Mouse (Mus musculus) cerebellum, adult (tissue): ENCODE measurements around the gene Fhit.
"Not testable (repeated sequence)": the region's sequence is repeated elsewhere in the genome, so short reads cannot be mapped to it uniquely, and the experiment has no call there.

Experiments used
- ATAC-seq: cut with Nextera tagmentation; 2 replicates; pipeline ENCODE4 v1.9.2; 2017; ENCODE audit warnings: mild to moderate bottlenecking, moderate library complexity, mixed read lengths; ENCODE audit not compliant: insufficient number of reproducible peaks, low FRiP score, low TSS enrichment

The Fhit gene

DNA sequence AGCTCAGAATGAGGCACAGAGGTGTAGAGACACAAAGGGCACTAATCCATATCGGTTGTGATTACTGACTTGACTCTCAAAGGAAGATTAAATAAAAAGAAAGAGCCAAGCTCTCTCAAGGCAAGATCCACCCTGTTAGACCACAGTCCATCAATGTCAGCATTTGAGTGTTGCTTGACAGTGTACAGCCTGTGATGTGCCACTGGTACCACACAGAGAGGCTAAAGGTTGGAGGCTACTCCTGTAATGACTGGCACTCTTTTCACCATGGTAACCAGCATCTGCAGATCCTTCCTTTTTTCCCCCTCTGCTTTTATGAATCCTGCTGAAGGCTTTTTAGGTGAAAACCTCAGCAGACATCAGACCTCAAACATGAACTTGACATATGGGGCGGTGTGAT is 1138.5 kb downstream of the Fhit start:
- no peak for ATAC-seq

DNA sequence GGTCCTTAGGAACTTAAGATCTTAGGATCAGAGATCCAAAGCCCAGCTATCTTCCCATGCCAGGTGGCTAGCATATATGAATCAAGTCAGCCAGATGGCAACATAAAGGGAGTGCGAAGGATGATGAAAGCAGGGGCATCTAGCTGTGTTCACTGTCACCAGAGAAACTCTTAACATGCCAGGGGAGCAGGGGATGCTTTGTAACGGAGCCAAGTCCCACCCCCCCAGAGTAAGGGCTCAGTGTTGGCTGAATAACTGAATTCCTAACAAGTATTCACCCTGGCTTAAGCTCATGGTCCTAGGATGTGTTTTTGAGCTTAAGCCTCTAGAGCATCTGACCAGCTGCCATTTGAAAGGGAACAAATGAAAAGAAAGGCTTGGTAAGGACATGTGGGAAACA is 1139.5 kb downstream of the Fhit start:
- no peak for ATAC-seq

DNA sequence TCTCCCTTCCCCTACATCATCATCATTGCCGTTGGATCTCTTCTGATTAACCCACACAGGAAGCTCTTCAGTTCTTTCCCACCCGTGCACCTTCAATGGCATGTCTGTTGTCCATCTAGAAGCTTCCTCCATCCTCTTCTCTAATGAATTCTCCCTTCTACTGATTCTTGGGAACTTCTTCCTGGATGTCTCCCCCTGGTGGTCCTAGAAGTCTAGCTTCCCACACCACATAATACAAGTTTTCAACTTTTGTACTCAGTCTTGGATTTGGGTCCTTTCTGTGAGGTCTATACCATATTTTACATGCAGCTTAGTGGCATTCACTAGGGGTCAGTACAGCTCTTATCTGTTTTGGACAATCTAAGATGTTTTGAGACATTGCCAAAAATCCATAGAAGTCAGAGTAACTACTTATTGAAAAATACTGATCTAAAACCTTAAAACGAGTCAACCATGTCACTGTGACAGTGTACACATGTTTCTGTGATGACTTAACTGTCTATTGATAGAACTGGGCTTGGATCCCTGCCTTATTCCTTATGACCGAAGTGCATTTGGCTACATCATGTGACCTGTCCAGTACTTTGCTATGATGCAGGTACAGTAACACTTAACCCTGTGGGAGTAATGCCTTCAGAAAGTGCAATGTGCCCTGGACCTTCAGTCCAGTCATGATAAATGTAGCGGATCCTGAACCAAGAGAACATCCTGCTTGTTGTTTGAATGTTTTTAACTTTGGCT is 1141.3 kb downstream of the Fhit start:
- no peak for ATAC-seq

DNA sequence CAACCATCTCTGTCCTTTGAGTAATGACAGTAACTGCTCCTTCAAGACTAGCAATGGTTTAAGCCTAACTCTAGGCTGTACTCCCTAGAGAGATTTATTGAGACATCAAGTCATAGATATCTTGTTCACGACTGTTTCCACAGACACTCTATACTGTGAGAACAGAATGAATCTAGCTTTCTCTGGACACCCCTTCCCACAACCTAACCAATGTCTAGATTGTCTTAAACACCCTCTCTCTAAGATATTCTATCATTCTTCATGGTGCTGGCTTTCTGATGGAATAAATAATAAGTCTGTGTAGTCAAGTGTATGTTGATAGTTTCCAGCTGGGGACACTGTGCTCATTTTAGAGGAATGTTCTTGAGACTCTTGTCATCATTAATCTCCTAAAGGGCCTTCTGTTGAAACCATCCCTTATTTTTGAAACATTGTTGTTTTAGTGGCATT is 1148.0 kb downstream of the Fhit start:
- no peak for ATAC-seq

DNA sequence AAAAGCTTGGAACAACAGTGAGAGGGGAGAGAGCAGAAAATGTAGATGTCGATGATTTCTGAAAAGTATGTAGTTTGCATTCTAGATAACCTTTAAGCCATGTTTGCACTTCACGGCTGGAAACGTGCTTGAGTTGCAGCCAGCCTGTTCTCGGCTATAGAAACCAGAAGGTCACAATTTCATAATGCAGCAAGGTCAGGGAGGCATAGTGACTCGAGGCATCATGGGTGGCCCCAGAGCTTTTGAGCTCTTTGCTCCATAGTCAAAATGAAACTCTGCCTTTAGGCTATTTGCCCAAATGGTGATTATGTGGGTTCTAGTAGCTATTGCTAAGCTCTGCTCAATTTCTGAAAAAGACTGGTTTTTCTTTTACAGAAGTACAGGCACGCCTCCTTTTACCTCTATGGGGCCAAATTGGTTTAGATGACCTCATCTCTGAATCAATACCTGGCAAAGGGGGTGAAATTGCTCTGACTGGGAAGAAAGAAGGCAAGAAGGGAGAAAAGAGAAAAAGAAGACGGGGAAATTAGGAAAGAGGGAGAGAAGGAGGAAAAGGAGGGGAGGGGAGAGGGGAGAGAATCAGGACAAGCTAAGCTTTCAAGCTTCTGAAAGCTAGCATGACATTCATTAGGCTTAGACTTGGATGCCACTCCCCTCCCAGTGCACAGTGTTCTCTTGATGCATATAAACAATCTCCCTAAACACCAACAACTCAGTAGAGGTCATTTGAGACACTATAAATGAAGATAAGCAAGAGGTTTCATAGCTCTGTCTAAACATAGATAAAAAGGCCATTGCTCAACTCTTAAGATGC is 1148.6 kb downstream of the Fhit start:
- no peak for ATAC-seq

DNA sequence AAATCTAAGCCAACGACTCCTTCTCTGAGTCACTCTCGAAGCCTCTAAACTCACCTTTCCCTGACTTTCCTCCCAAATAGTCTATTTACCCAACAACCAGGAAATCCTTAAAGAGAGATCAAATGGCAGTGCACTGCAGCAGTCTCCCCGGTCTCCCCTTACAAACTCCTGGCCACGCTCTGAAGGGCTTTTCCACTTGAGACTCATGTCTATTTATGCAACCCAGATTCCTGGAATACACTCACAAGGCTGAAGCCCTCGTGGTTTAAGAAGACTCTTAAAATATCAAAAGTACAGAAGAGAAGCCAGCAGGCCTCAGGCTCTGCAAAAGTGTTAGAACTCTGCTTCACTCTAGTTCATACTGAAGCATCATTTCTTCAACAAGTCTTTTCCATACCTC is 1155.6 kb downstream of the Fhit start:
- ATAC-seq: no peak

DNA sequence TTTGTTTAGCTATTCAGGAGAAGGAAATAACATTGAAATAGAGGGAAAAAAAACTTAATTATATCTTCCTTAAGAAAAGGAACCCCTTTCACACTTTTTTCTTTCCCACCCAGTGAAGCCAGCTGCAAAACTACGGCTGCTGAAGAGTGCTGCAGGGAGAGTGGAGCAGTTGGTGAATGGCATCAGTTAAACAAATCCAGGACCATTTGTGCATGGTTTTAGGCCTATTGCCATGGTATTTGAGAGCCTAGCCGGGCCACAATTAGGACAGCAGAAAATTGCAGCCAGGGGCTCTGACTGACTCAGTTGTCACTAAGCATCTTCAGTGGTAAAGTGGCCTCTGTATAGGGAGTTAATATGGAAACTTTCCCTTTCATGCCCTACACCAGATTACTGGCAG is 1158.0 kb downstream of the Fhit start:
- no peak for ATAC-seq

DNA sequence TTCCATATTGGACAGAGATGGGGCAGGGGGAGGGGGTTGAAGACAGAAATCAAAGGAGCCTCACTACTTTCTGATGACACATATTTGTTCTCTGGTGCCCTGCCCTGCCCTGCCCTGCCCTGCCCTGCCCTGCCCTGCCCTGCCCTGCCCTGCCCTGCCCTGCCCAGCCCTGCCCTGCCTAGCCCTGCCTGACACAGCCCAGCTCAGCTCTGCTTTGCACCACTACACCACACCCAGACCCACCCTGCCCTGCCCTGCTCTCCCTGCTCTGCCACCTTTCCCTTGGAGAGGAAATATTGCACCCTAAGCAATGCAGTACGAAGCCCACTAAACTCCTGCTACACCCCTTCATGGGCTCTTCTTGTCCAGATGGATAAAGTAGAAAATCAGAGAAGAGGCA is 1171.2 kb downstream of the Fhit start:
- ATAC-seq: no peak

DNA sequence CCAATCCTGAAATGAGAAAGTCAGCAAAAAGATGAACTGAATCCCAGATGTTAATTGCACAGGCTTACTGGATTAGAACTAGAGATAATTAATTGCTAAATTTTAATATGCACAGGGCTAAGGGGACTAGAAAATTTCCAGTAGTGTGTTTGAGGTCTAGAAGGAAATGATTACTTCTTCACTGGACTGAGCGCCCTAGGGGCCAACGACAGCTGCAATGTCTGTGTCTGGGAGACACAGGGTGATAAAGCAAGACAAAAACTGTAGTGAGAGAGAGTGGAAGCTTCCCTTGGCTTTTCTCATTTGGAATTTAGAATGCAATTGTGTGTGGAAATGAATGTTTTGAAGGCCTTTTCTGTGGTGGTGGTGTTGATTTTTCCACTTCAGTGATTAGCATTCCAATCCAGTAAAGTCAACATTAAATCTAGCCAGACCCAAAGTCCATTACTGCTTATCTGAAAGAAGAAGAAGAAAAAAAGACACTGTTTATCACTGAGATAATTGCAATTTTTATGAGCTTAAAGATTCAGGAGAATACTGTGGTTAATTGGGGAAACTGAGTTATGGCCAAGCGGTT is 1184.8 kb downstream of the Fhit start:
- ATAC-seq: no peak

DNA sequence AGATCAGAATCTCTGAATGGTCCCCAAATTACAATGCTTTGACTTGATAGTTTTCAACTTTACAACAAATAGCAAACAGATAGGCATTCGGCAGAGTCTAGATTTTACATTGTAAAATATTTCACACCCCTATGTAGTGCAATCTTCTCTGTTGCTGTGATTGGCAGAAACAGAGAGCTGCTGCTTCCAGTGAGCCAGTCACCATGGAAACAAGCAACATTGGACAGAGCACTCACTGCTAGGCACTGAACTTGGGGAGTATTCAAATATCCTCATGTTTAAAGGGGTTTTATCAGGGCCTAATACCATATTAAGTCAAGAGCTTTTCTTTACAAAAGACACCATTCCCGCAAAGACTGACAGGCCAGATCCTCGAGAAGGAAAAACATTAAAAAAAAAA is 1187.4 kb downstream of the Fhit start:
- ATAC-seq: no peak

DNA sequence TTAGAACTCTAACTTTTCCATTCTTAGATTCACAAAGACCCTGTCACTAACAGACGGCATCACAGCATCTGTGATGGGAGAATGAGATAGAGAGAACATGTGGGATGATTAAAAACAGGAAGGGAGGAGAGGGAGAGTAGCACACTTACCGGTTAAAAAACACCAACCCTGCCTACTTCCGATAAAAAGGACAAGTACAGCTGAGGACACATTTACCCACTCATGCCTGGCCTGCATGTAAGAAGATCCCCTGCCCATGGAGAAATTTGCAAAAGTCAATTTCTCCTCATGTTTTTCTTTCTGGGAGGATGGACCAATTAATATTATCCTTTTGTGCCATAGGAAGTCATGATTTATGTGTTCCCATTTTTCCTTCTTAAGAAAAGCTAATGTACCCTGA is 1198.0 kb downstream of the Fhit start:
- ATAC-seq: no peak

DNA sequence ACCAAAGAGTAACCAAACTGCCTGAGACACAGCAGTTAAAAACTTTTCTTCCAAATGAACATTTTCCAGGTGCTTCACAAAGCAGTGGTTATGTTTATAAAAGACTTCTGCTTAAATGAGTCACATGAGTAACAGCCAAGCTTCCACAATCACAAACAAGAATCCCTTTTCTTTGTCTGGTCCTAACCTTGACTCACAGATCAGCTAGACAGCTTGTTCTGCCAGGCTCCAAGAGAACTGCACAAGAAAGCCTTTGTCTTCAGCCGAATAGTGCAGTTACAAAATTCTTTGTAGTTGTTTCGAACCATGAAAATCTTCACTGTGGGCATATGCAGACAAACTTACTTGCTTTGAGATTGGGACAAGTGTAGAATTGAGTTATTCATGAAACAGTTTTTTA is 1201.4 kb downstream of the Fhit start:
- ATAC-seq: no peak

DNA sequence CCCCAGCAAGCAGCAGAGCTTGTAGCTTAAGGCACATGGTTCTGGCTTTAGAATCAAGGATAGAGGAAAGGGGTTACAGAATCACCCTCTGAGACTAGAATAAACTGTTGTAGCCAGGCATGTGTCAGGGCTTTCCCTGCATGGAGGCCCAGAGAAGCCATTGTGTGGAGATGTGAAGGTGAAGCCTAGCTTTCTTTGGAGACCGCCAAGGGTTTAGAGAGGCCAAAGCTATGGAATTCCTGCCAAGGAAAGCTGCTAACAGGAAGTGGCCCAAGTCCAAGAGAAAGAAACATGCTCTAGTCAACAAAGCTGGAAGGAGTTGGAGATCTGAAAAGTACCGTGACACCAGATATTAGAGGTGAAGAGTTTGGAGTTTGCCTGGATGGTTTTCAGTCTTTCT is 1262.3 kb downstream of the Fhit start:
- ATAC-seq: no peak

DNA sequence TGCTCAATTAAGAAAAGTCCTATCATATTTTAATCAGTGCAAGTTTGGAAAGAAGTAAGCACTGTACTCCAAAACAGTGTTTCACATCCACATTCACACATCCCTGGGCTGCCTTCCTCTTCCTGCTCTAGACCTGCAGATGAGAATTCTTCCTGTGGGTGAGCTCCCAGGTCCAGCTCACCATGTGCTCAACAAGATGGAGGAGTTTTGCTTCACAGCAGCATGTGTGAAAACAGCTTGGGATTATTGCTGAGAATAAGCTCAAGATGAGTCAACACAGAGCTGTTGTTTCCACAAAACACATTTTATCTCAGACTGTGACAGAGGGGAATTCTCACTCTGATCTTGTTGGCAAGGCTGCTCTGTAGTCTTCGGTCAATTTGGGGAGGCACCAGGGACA is 1265.3 kb downstream of the Fhit start:
- ATAC-seq: no peak

DNA sequence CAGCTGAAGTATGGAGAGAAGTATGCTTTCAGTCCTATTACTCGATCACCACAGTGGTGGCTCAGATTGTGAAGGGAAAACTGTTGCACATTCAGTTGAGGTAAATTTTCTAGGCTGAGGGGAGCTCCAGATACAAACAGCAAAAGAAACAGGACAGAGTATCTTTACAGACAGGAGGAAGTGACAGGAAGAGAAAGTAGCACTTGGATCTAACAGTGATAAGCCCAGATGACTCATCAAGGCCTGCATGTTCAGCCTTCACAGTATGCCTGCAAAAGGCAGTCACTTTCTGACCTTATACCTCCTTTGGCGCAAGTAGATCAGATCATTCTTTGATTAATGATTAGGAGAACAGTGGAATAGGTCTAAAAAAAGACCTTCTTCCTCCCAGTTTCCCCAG is 1309.8 kb downstream of the Fhit start:
- no peak for ATAC-seq

DNA sequence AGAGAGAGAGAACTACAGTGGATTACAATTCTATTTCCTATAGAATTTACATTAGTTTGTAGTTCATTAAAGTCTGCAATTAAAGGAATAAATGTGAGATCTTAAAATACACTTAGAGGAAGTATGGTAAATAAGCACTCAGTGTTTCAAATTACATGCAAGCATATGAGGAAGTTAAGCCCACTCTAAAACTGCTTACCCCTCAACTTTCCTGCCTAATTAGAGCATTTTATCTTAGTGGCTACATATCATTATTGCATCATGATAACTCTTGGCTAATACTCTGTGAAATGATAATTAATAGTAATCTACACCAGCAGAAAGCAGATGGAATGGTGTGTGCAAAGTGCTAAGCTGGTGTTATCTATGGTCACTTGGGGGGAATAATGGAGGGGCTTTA is 1329.5 kb downstream of the Fhit start:
- ATAC-seq: no peak

DNA sequence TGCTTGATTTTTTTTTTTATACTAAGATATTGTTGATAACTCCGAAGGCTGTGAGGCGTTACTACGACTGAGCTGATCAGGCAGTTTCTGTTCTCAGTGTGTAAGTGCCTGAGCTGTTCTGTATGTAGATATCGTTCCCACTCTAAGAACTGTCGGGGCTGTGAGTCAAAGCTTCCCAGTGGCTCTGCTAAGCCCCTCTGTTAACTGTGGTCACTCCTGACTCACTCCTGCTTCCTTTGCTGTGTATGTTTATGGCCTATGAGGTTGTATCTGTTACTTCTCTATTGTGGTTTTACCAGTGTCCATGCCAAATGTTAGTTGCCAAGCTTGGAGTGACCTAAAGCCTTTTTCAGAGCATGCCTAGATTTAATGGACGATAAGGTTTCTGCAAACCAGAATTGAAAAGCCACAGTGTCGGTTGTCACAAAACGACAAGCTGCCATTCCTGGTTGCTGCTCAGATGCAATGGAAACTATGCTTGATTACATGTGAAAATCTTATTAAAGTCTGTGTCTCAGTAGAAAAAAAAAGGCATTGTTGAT is 1333.1 kb downstream of the Fhit start:
- ATAC-seq: not testable (repeated sequence)

DNA sequence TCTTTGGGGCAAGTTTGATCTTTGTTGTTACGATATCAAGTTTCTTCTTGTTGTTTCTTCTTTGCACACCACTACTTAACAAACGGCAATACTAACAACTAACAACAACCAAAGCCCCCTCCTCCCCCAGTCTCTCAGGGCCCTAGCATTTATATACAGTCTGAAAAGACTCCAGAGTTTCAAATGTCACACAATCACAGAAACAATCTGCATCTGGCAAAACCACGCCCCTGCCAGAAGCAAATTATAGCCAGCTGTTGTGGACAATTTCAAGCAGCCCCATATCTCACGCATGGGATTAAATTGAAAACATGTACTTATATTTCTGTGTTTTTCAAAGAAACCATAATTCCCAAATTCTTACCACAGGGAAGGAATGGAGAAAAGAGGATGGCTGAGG is 1345.9 kb downstream of the Fhit start:
- ATAC-seq: no peak

DNA sequence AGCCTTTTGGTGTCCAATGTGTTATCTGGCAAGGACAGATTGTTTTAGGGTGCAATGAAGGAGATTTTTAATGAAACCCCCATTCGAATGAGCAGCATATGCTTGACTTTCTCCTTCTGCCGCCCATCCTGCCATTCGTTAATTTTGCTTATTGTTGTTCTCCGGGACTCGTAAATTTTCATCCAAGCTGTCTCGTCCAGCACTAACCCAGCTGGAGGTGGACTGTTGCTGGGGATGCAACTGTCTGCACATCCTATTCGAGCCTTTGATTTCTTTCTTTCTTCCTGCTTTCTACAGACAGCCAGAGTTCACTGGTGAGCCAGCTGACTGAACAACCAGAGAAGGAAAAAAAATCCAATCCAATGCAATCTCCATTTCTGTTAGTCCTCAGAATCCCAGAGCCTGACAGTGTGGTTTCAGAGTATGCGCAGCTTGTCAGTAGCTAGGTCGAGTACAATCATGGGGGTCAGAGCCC is 1350.0 kb downstream of the Fhit start:
- ATAC-seq: no peak

DNA sequence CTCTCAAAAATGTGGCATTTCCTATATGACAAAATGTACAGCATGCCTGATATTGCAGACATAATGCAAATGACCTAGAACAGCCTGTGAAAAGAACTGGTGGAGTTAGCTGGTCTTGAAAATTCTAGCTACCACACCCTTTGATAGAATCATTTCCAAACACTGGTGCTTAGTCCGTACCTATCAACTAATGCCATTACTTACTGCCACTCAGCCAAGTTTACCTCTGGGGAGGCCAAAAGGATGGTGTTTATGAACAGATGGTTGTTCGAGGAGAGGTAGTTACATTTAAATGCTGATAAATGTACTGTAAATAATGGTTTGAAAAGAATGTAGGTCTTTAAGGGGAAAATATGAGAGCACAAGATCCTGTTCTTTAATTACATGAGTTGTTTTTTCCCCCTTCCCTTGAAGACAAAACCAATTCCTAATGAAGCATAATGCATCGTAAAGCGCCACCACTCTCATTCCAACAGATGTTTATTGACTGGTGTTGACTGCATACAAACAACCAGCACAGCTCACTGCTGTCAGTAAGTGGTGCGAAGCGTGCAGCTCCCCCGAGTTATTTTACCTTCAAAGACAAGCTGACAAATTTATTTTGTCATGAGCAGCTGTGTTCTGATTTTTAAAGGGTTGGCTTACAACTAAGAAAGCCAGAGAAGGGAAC is 1350.5 kb downstream of the Fhit start:
- ATAC-seq: no peak

DNA sequence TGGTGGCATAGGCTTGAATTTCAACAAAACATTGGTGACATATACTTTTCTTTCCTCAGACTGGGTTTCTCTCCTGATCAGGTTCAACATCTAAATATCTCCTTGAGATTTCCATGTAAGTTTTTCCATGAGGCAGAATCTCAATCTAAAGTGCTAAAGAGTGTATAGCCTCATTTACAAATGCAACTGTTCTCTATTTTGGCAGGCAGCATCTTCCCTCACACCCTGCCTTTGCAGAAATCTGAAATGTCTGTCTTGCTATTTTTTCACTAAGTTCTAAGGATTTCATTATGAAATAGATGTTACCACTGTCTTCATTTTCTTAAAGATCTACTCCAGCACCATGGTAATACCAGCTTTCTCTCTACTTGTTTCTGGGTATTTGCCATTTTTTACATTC is 1368.4 kb downstream of the Fhit start:
- ATAC-seq: no peak
